Mouse (Mus musculus) cerebellum, adult 18-20 months (tissue): Measurements from ENCODE around the gene Olfr791.

Experiments
- DNase-seq, 2 experiments: peaks; one replicate each; pipeline ENCODE4 v3.0.0; 2021

The Olfr791 gene

GRCm38 (mm10) chr10:129521492-129521891 is at the start of gene Olfr791:
Gene Olfr791, plus strand, starts transcription at chr10:129521792.
- no peak for DNase-seq

- no peak for DNase-seq
Observed at GRCm38 (mm10) chr10:129473256-129473655, 48.3 kb upstream of the Olfr791 start.

DNA sequence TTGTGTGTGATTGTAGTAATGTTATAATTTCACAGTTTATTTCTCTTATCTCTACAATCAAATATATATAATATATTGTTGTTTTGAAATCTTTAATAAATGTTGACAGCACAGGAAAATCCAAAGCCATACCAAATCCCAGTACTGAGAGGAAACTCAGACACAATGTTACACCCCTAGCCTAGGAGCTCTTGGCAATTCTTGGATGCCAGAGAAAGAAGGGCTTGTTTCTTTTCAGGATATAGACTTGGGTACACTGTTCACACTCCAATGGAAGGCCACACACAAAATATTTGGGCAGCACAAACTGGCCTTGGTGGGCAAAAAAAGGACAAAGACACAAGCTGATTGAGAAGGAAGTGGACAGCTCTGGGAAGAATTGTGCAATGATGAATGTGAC is 47.9 kb upstream of the Olfr791 start:
- DNase-seq = no peak

- DNase-seq = no peak
Observed at GRCm38 (mm10) chr10:129484452-129484851, 37.1 kb upstream of the Olfr791 start, which contains the start of gene Olfr789. Gene Olfr789, plus strand, starts transcription at chr10:129484752.

- DNase-seq = no peak
Observed at GRCm38 (mm10) chr10:129490101-129490500, 31.5 kb upstream of the Olfr791 start.

GRCm38 (mm10) chr10:129498192-129498591 is 23.4 kb upstream of the Olfr791 start, which contains the start of gene Olfr790:
Gene Olfr790, plus strand, starts transcription at chr10:129498492.
- DNase-seq = no peak

- no peak for DNase-seq
Observed at GRCm38 (mm10) chr10:129538862-129539261, 17.3 kb downstream of the Olfr791 start, which contains the start of gene Olfr792. Gene Olfr792, plus strand, starts transcription at chr10:129539162.

DNA sequence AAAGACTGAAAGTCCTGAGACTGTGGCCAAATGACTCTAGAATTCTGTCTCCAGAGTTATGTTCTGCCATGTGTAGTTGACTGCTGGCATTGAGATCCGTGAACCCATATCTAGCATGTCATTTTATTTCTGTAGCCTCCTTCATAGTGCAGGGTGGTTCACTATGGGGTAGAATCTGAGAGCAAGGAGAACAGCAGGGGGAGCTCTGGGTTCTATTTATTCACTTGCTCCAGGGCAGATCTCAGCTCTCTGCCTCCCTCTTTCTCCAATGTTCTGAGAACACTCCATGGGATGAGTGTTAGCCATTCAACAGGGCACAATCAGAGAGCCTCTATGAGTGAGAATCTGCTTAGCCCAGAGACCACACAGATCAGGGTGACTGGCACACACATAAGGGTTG is 27.8 kb downstream of the Olfr791 start:
- DNase-seq = no peak

DNA sequence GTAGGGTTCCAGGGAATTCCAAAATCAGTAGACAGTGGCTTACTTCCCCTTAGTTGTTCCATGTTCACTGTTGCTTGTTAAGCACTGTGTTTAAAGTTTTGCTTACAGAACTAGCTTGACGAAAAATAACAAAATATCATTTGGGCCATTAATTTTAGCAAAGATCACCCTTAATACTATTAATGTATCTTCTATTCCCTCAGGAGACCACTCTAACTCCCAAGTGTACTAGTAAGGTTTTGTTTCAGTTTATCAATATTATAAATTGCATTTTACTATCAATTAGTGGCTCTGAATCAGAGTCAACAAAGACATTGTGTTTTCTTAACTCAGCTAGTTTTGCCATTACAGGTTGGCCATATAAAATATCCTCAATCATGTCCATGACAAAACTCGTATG is 45.8 kb downstream of the Olfr791 start, which contains the start of gene Olfr794:
Gene Olfr794, plus strand, starts transcription at position 301 of the 400 bp plus-strand sequence.
- no peak for DNase-seq

GRCm38 (mm10) chr10:129577066-129577465 is 55.5 kb downstream of the Olfr791 start:
- DNase-seq = no peak
